Mouse (Mus musculus): ENCODE results near the gene Cela3b.
"Not testable (repeated sequence)": the region's sequence is repeated elsewhere in the genome, so short reads cannot be mapped to it uniquely, and the experiment has no call there.

The Cela3b gene

GRCm38 (mm10) chr4:137412185-137412709 lies 18.1 kb downstream of the Cela3b start:
- not testable (repeated sequence) for DNase-seq

DNA sequence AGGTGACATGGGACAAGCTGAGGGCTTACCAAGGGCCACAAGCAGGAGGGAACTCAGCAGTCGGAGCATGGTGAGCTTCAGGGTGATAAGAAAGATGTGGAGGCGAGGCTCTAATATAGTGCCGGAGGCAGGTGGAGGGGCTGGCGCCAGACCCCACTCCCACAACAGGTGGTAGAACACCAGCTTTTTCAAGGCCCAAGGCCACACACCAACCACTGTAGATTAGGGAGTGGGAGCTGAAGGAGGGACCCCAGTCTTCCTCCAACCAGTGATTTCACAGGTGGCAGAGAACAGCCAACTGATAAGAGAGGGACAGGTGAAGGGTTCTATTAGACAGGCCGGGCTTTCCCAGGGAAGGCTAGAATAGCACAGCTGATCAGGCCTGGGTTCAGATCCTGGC lies 20.6 kb downstream of the Cela3b start, which contains the start of gene Cela3a:
Gene Cela3a (minus strand): TSS at position 101 of the 400 bp plus-strand sequence.
- no peak for DNase-seq

- no peak for DNase-seq
Measured at GRCm38 (mm10) chr4:137405571-137405970, 24.8 kb downstream of the Cela3b start.

- DNase-seq = no peak
Measured at GRCm38 (mm10) chr4:137396641-137397525, 33.5 kb downstream of the Cela3b start.

GRCm38 (mm10) chr4:137393378-137394135 lies 36.8 kb downstream of the Cela3b start:
- no peak for DNase-seq

GRCm38 (mm10) chr4:137392874-137393273 lies 37.5 kb downstream of the Cela3b start:
- no peak for DNase-seq

DNA sequence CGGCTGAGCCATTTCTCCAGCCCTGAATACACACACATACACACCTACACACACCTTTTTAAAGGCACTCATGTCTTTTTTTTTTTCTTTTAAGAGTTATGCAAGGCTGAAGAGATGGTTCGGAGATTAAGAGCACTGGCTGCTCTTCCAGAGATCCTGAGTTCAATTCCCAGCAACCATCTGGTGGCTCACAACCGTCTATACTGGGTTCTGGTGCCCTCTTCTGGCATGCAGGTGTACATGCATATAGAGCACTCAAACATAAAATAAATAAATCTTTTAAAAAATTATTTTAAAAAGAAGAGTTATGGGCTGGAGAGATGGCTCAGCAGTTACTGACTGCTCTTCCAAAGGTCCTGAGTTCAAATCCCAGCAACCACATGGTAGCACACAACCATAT lies 39.1 kb downstream of the Cela3b start:
- DNase-seq = no peak

GRCm38 (mm10) chr4:137390196-137390595 lies 40.1 kb downstream of the Cela3b start:
- DNase-seq = no peak

DNA sequence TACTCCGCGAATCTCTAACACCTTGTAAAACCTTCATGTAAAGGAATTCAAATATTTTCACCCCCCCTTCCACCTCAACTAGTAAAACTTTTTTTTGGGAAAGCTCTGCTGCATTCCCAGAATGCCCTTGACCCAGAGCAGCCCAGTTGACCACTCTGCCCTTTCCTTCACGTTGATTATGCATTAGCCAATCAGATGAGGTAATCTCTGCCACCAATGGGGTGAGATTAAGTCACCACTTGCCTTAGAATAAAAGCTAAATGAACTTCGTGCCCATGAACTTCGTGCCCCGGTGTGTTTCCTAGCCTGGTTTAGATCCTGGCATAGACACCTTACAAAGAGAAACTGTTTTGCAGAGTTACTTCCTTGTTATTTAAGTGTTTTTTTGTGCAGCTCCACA lies 41.4 kb downstream of the Cela3b start:
- DNase-seq = no peak

GRCm38 (mm10) chr4:137388059-137388794 lies 42.1 kb downstream of the Cela3b start:
- DNase-seq = peak; percentile 83

- no peak for DNase-seq
Measured at GRCm38 (mm10) chr4:137387482-137388058, 42.8 kb downstream of the Cela3b start.

DNA sequence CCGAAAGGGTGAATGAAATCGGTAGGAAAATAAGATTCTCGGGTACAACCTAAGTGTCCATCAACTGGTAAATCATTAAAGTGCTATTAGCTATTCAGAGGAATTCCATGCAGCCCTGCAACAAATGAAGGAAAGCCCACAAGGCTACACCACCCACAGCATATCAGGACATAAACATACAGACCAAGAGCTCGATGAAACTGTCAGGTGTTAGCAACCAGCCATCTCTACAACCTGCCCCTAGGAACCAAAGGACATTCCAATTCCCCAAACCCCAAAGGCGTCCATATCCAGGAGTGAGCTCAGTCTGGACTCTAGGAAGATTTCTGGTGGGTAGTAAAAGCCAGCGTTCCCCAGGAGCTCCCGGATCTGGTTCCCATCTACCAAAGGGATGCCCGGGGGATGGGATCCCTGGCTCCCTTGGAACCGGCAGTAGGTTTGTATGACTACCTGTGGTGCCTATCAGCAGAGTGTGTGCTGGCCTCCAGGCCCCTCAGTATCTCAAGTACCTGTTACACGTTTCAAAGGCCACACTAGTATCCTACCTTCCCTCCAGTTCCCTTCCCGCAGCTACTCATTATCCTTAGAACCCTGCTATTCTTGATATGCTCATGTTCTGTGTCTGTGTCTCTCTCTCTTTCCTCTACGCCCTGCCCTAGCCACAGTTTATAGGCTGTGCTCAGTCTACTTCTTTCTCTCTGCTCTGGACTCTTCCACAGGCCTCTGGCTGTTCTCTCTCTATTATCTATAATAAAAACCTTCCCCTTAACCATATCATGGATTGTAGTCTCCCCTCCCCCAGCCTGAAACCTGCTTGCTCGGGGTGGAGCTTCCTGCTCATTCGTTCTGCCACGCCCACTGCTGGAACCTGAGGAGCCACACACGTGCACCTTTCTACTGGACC lies 49.4 kb downstream of the Cela3b start:
- no peak for DNase-seq

GRCm38 (mm10) chr4:137379713-137380255 lies 50.6 kb downstream of the Cela3b start:
- no peak for DNase-seq

DNA sequence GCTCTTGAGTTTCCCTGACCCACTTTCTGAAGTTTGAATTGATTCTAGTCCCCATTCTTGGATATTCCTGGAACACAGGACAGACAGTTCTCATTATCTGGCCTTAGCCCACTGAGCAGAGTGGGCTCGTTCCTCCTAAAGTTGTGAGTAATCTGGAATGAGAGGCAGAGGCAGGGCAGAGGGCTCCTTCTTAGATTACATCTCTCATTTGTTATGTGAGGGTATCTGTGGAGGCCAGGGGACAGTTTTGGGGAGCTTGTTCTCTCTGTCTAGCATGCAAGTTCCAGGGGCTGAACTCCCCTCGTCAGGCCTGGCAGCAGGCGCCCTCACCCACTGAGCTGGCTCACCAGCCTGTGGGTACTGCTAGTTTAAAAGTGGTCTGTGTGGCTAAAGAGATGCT lies 51.3 kb downstream of the Cela3b start:
- no peak for DNase-seq

DNA sequence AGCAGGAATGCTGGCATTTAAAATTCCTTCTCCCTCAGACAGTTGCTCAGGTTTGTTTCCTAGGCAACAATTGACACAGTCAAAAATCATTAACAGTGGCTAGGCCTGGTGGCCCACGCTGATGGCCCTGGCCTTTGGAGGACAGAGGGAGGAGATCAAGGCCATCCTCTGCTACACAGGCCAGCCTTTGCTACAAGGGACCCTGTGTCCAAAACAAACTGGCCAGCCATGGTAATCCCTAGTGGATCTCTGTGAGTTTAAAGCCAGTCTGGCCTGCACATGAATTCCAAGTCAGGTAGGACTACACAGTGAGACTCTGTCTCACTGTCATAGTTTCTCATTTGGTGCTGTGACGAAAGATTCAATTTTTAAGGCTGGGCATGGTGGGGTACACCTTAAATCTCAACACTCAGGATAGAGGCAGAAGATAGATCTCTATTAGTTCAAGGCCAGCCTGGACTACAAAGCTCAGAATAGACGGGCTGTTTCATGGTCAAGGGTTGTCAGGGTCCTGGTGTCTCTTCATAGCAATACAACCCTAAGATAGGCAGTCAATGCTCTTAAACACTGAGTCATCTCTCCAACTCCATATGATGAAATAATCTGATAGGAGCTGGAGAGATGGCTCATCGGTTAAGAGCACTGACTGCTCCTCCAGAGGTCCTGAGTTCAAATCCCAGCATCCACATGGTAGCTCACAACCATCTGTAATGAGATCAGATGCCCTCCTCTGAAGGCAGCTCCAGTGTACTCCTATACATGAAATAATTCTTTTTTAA lies 52.6 kb downstream of the Cela3b start:
- no peak for DNase-seq

GRCm38 (mm10) chr4:137376778-137377177 lies 53.6 kb downstream of the Cela3b start:
- DNase-seq = no peak

DNA sequence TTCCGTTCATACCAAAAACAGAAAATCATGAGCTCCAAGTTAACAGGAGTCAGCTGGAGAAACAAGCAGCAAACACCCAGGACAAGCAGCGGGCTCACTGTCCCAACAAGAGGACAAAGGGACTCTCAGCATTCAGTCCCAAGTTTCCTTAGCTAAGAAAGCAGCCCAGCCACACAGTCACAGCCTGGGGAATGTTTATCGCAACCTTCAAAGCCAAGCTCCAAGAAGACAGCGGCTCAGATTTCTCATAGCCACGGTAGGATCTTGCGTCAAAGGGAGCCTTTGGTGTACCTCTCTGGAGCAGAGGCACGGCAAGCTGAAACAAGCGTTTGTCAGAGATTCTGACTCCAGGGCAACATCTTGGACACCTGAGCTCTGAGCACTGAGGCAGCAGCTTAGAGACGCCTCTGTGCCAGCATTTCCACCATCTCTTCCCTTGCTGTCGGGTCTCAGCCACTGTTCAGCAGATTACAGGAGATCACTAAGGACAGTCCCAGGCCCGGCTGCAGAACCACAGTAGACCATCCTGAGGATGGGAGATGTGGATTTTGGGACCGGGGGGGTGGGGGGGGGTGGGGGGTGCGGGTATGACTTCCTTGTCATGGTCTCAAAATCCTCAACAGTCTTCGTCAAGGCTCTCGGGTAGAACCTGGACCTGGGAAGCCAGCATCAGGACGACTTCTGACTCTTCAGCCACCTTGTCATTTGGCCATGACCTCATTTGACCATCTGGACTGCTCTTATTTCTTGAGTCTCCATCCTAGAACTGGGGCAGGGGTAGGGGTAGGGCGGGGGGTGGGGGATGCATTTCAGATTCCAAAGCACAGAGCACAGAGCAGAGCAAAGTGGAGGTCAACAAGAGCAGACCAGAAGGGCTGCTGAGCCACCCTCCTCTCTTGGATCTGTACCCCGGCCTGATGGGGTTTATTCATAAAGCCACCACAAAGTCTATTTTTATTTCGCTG lies 54.7 kb downstream of the Cela3b start:
- no peak for DNase-seq

DNA sequence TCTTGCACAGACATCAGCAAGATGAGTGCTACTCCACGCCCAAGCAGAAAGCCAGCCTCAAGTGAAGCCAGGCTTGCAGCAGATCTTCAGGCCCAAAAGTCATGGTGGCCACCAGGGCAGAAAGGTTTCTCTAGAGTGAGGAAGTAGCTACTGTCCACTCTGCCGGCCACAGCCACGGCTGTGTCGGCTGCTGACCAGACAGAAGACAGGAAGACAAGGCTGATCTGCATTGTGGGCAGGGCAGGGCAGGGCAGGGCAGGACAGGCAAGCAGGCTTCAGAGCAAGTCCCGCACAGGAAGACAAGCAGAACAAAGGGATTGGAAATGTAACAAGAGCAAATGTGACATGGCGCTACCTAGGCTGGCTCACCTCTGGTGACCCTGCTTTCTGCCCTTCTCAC lies 56.6 kb downstream of the Cela3b start:
- DNase-seq = no peak
